12 mouse cellular contexts compared by ENCODE assay signal in the genomic region with DNA sequence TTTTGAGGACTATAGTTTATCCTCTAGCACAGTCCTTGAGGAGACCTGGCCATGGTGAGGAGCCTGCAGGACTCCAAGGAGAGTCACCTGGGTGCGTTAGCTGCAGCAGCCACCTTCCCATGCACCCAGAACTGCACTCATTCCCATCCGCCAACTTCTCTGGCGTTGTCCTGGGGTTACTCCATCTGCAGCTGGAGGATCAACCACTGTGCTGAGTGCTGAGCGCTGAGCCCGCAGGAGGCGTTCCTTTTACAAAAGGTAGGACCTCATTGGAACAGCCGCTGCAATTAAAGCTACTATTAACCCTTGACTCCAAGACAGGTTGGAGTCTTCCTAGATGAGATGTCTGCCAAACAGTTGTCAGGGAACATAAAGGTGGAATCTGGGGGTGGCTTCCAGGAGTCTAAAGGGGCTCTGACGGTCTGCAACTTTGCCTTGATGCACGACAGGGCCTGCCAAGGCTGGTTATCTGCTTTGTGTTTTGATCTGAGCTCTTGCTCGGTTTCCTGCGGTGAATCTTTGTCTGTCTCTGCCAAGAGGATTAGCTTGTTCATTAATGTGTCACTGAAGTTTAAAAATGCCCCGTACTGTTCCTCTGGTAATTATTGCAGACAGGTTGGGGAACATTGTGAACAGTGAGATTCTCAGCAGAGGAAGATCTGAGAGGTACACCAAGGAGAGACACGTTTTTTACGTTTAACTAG.
DNase-seq lines count a peak whose midpoint lies in the region; ATAC-seq lines count a peak whose summit lies in the region.
"Had no signal": no experiment of that assay in that cellular context is flagged by ENCODE, and none has a peak within 500 bp of the region (broad histone marks: within the 10 kb centered on the region; RNA-seq: fewer than 3 reads in every experiment).

No protein-coding gene starts in this region.

- DNase-seq in kidney, adult 9 months: peak; percentile 63
- DNase-seq in cerebellum, postnatal 14 days: peak; percentile 30 to 47
- DNase-seq in forebrain, embryonic 14.5 days (ENCODE audit: low spot score): peak; percentile 59
- no peak for DNase-seq in right cerebral cortex, postnatal 36 days (ENCODE audit: low spot score in 2 of 2)
- DNase-seq in lung, adult 18-20 months: no peak
- no peak for DNase-seq in left cerebral cortex, postnatal 25 days (ENCODE audit: low spot score in 2 of 2)
- DNase-seq: heart, adult 18-20 months had no signal

- no peak for ATAC-seq in kidney, embryonic 16.5 days (ENCODE audit: low FRiP score, low TSS enrichment)
- ATAC-seq in forebrain, embryonic 14.5 days: peak; percentile 42
- peak; percentile 81 for ATAC-seq in midbrain, embryonic 16.5 days
- ATAC-seq: inflammation-experienced regulatory T-cells, adult 6 months had no signal

- no peaks in the 10 kb centered on the region for H3K27me3 ChIP-seq in kidney, embryonic 16.5 days (ENCODE audit: insufficient read depth, low read length)
- no peaks in the 10 kb centered on the region for H3K27me3 ChIP-seq in forebrain, embryonic 14.5 days (replicated peaks; ENCODE audit: control insufficient read depth, insufficient read depth, low read length)
- H3K27me3 ChIP-seq in midbrain, embryonic 16.5 days (ENCODE audit: control insufficient read depth, insufficient read depth, low read depth, low read length): no peaks in the 10 kb centered on the region
- H3K27me3 ChIP-seq: CH12.LX; limb, embryonic 12.5 days had no signal

- H3K36me3 ChIP-seq in kidney, embryonic 16.5 days (ENCODE audit: insufficient read depth, low read length): no peaks in the 10 kb centered on the region
- no peaks in the 10 kb centered on the region for H3K36me3 ChIP-seq in forebrain, embryonic 14.5 days (ENCODE audit: control insufficient read depth, insufficient read depth, low read length)
- H3K36me3 ChIP-seq in midbrain, embryonic 16.5 days (ENCODE audit: control insufficient read depth, insufficient read depth, low read length): no peaks in the 10 kb centered on the region
- H3K36me3 ChIP-seq: limb, embryonic 12.5 days had no signal

- H3K4me2 ChIP-seq in kidney, embryonic 16.5 days (replicated peaks; ENCODE audit: low read depth, low read length): no peak overlapping the region
- H3K4me2 ChIP-seq in forebrain, embryonic 14.5 days (ENCODE audit: low read length): no peak overlapping the region
- H3K4me2 ChIP-seq in midbrain, embryonic 16.5 days (ENCODE audit: low read length): no peak overlapping the region; the same call in 1 of the 2 replicates
- H3K4me2 ChIP-seq: limb, embryonic 12.5 days had no signal

- no peak overlapping the region for H3K4me3 ChIP-seq in kidney, embryonic 16.5 days (ENCODE audit: low read length)
- no peak overlapping the region for H3K4me3 ChIP-seq in forebrain, embryonic 14.5 days (ENCODE audit: low read depth, low read length)
- H3K4me3 ChIP-seq in midbrain, embryonic 16.5 days (ENCODE audit: low read depth, low read length): no peak overlapping the region
- H3K4me3 ChIP-seq: limb, embryonic 12.5 days had no signal

- 37% methylated on average over 14 of the region's 14 CpGs for WGBS in kidney, embryonic 16.5 days
- WGBS in forebrain, embryonic 14.5 days: 7% methylated on average over 14 of the region's 14 CpGs
- WGBS in midbrain, embryonic 16.5 days: 10% methylated on average over 14 of the region's 14 CpGs

- intact Hi-C loops in left cerebral cortex, postnatal 25 days (cut with DNase I): no loop called here

- no peak overlapping the region for H3K9ac ChIP-seq in kidney, embryonic 16.5 days (replicated peaks; ENCODE audit: low read length)
- no peak overlapping the region for H3K9ac ChIP-seq in forebrain, embryonic 14.5 days (ENCODE audit: low read length)
- H3K9ac ChIP-seq in midbrain, embryonic 16.5 days (ENCODE audit: low read depth, low read length): no peak overlapping the region
- H3K9ac ChIP-seq: limb, embryonic 12.5 days had no signal

- H3K9me3 ChIP-seq in kidney, embryonic 16.5 days (ENCODE audit: low read length): no peaks in the 10 kb centered on the region
- H3K9me3 ChIP-seq in forebrain, embryonic 14.5 days (replicated peaks; ENCODE audit: control insufficient read depth, low read length): no peaks in the 10 kb centered on the region
- H3K9me3 ChIP-seq in midbrain, embryonic 16.5 days (replicated peaks; ENCODE audit: control insufficient read depth, low read length, poor library complexity, severe bottlenecking): no peaks in the 10 kb centered on the region
- H3K9me3 ChIP-seq: limb, embryonic 12.5 days had no signal

- no peak overlapping the region for H3K27ac ChIP-seq in kidney, embryonic 16.5 days (ENCODE audit: low read length)
- H3K27ac ChIP-seq in forebrain, embryonic 14.5 days (ENCODE audit: low read depth, low read length): no peak overlapping the region
- no peak overlapping the region for H3K27ac ChIP-seq in midbrain, embryonic 16.5 days (ENCODE audit: low read length)
- H3K27ac ChIP-seq: limb, embryonic 12.5 days had no signal

- H3K4me1 ChIP-seq in kidney, embryonic 16.5 days (ENCODE audit: insufficient read depth, low read length): 0 out of 2 replicates have a peak, but pooled peaks cover 4% of the 10 kb centered on the region
- H3K4me1 ChIP-seq in forebrain, embryonic 14.5 days (ENCODE audit: control insufficient read depth, insufficient read depth, low read length): peaks cover 10% of the 10 kb centered on the region
- H3K4me1 ChIP-seq in midbrain, embryonic 16.5 days (ENCODE audit: control insufficient read depth, insufficient read depth, low read length): peaks cover 7% of the 10 kb centered on the region; the same call in 1 of the 2 replicates
- H3K4me1 ChIP-seq: limb, embryonic 12.5 days had no signal

Comparison
In these comparisons a context has a peak if more than half of its experiments do, and no peak if none do; other contexts are left out.
1. DNase-seq: peak in kidney, adult 9 months (single experiment), cerebellum, postnatal 14 days (2 of 2) and forebrain, embryonic 14.5 days (single experiment); none in right cerebral cortex, postnatal 36 days (0 of 2), lung, adult 18-20 months (0 of 2) and left cerebral cortex, postnatal 25 days (0 of 2).